Mouse (Mus musculus): ENCODE results near the gene Eci1.

- TF ChIP-seq CTCF (IDR thresholded peaks at IDR 0.05; ENCODE audit: low read depth) = no peak
- TF ChIP-seq EP300 (IDR thresholded peaks at IDR 0.05; ENCODE audit: low read depth) = no peak
Measured at GRCm38 (mm10) chr17:24475586-24475985, 49.1 kb downstream of the Eci1 start.
